Mouse (Mus musculus) hindbrain, embryonic 16.5 days (tissue): ENCODE results near the gene Dus2. TPM values are rescaled to one million over a fixed set of nuclear protein-coding genes. Genes with fewer than 3 reads are reported as not detected.

Source experiments
- ATAC-seq: fragments of 200-750 bp; cut with Nextera tagmentation; 2 replicates; pipeline ENCODE4 v1.8.0; 2017; ENCODE audit warnings: moderate TSS enrichment, moderate library complexity
- H3K27ac ChIP-seq: fragments of 300-500 bp; sonication (generic); 2 replicates; pipeline ENCODE4 v1.5.1; 2014; ENCODE audit warnings: low read depth, mild to moderate bottlenecking, control low read depth, low read length, moderate library complexity
- H3K27me3 ChIP-seq: fragments of 300-500 bp; sonication (generic); replicated peaks from 2 replicates; pipeline ENCODE4 v1.6.1; 2014; ENCODE audit warnings: low read length; ENCODE audit not compliant: control insufficient read depth, insufficient read depth
- H3K36me3 ChIP-seq: fragments of 300-500 bp; sonication (generic); 2 replicates; pipeline ENCODE4 v1.6.1; 2014; ENCODE audit warnings: mild to moderate bottlenecking, low read length, moderate library complexity, mixed read lengths; ENCODE audit not compliant: control insufficient read depth, insufficient read depth
- H3K4me1 ChIP-seq: fragments of 300-500 bp; sonication (generic); 2 replicates; pipeline ENCODE4 v1.6.1; 2014; ENCODE audit warnings: low read depth, low read length; ENCODE audit not compliant: control insufficient read depth, insufficient read depth
- H3K4me2 ChIP-seq: fragments of 300-500 bp; sonication (generic); 2 replicates; pipeline ENCODE4 v1.6.1; 2014; ENCODE audit warnings: mild to moderate bottlenecking, low read length, control low read depth, moderate library complexity
- H3K4me3 ChIP-seq: fragments of 300-500 bp; sonication (generic); 2 replicates; pipeline ENCODE4 v1.5.1; 2014; ENCODE audit warnings: mild to moderate bottlenecking, low read length, control low read depth, moderate library complexity
- H3K9ac ChIP-seq: fragments of 300-500 bp; sonication (generic); 2 replicates; pipeline ENCODE4 v1.6.1; 2014; ENCODE audit warnings: low read depth, mild to moderate bottlenecking, control low read depth, low read length, moderate library complexity
- H3K9me3 ChIP-seq: fragments of 300-500 bp; sonication (generic); 2 replicates; pipeline ENCODE4 v1.6.1; 2014; ENCODE audit warnings: mild to moderate bottlenecking, low read length, moderate library complexity; ENCODE audit not compliant: control insufficient read depth
- WGBS: fragments of 180-500 bp; shearing (Covaris S2); extraction: QIAGEN DNeasy Blood & Tissue Kit; methylation state at CpG from one replicate; pipeline ENCODE4 v1.1.7; 2014; 5-methylcytosine and 5-hydroxymethylcytosine counted together
- polyA plus RNA-seq: library from polyadenylated mRNA; unstranded; fragments of >200 nt; fragmentation: Nextera tagmentation; extraction: Ambion mirVana; gene quantifications from 2 replicates; pipeline ENCODE4 v1.2.1, GENCODE M21; 2015

The Dus2 gene
- polyA plus RNA-seq, 1 experiment from 2014 or later, result 30.3 TPM

GRCm38 (mm10) chr8:106016284-106016683 lies 25.1 kb downstream of the Dus2 start:
- Histone ChIP-seq H3K4me2 (no peak overlapping the region), H3K9me3 (no peaks in the 10 kb centered on the region), H3K4me3 (no peak overlapping the region), H3K36me3 (peaks cover 3% of the 10 kb centered on the region; the same call in 1 of the 2 replicates), H3K4me1 (peaks cover 3% of the 10 kb centered on the region), H3K27ac (no peak overlapping the region), H3K27me3 (no peaks in the 10 kb centered on the region), H3K9ac (no peak overlapping the region)
- ATAC-seq, result no peak
- 94% methylated on average over 6 of the region's 6 CpGs for WGBS

- H3K4me2 ChIP-seq, result no peak overlapping the region
These were observed 26.0 kb downstream of the Dus2 start for GRCm38 (mm10) chr8:106017130-106017529.

GRCm38 (mm10) chr8:106018039-106018438 lies 26.9 kb downstream of the Dus2 start:
- H3K27me3 ChIP-seq, result no peaks in the 10 kb centered on the region
- 92% methylated on average over 3 of the region's 3 CpGs for WGBS
- no peaks in the 10 kb centered on the region for H3K9me3 ChIP-seq
- no peak overlapping the region for H3K9ac ChIP-seq
- ATAC-seq, result no peak
- no peak overlapping the region for H3K27ac ChIP-seq
- H3K36me3 ChIP-seq, result peaks cover 3% of the 10 kb centered on the region; the same call in 1 of the 2 replicates
- H3K4me3 ChIP-seq, result no peak overlapping the region
- no peak overlapping the region for H3K4me2 ChIP-seq
- no peaks in the 10 kb centered on the region for H3K4me1 ChIP-seq

More at GRCm38 (mm10) chr8:106017130-106017529, 26.0 kb downstream of the Dus2 start:
- no peak overlapping the region for H3K27ac ChIP-seq
- H3K9me3 ChIP-seq, result no peaks in the 10 kb centered on the region
- 92% methylated on average over 7 of the region's 7 CpGs for WGBS
- H3K4me1 ChIP-seq, result no peaks in the 10 kb centered on the region; the same call in 1 of the 2 replicates
- H3K36me3 ChIP-seq, result peaks cover 3% of the 10 kb centered on the region; the same call in 1 of the 2 replicates
- no peak overlapping the region for H3K4me3 ChIP-seq
- no peak overlapping the region for H3K9ac ChIP-seq
- no peak for ATAC-seq
- H3K27me3 ChIP-seq, result no peaks in the 10 kb centered on the region

GRCm38 (mm10) chr8:106022483-106022882 lies 31.3 kb downstream of the Dus2 start:
- H3K9me3 ChIP-seq, result no peaks in the 10 kb centered on the region
- no peaks in the 10 kb centered on the region for H3K27me3 ChIP-seq
- no peak overlapping the region for H3K4me3 ChIP-seq
- no peaks in the 10 kb centered on the region for H3K36me3 ChIP-seq
- no peak overlapping the region for H3K4me2 ChIP-seq
- H3K27ac ChIP-seq, result no peak overlapping the region
- H3K4me1 ChIP-seq, result no peaks in the 10 kb centered on the region
- no peak overlapping the region for H3K9ac ChIP-seq
- peak; percentile 76 for ATAC-seq

GRCm38 (mm10) chr8:106038721-106039120 lies 47.6 kb downstream of the Dus2 start:
- H3K4me3 ChIP-seq, result no peak overlapping the region
- H3K36me3 ChIP-seq, result peaks cover 5% of the 10 kb centered on the region
- no peak overlapping the region for H3K27ac ChIP-seq
- 93% methylated on average over 10 of the region's 10 CpGs for WGBS
- H3K27me3 ChIP-seq, result no peaks in the 10 kb centered on the region
- H3K9ac ChIP-seq, result no peak overlapping the region
- H3K4me2 ChIP-seq, result no peak overlapping the region
- H3K9me3 ChIP-seq, result no peaks in the 10 kb centered on the region
- H3K4me1 ChIP-seq, result no peaks in the 10 kb centered on the region
- no peak for ATAC-seq

- Histone ChIP-seq H3K27ac (no peak overlapping the region), H3K9ac (no peak overlapping the region)
- ATAC-seq, result no peak
These were observed 48.5 kb downstream of the Dus2 start for GRCm38 (mm10) chr8:106039605-106040004.

GRCm38 (mm10) chr8:106040218-106040617 lies 49.1 kb downstream of the Dus2 start:
- no peak for ATAC-seq
- Histone ChIP-seq H3K9ac (no peak overlapping the region), H3K4me3 (no peak overlapping the region), H3K36me3 (peaks cover 5% of the 10 kb centered on the region), H3K9me3 (no peaks in the 10 kb centered on the region), H3K27ac (no peak overlapping the region), H3K4me1 (no peaks in the 10 kb centered on the region), H3K4me2 (no peak overlapping the region), H3K27me3 (no peaks in the 10 kb centered on the region)
- WGBS, result 82% methylated on average over 4 of the region's 4 CpGs

More at GRCm38 (mm10) chr8:106039605-106040004, 48.5 kb downstream of the Dus2 start:
- Histone ChIP-seq H3K27me3 (no peaks in the 10 kb centered on the region), H3K4me2 (no peak overlapping the region), H3K4me3 (no peak overlapping the region), H3K9me3 (no peaks in the 10 kb centered on the region), H3K4me1 (no peaks in the 10 kb centered on the region), H3K36me3 (peaks cover 5% of the 10 kb centered on the region)
- WGBS, result 83% methylated on average over 4 of the region's 4 CpGs

- 60% methylated on average over 2 of the region's 2 CpGs for WGBS
- Histone ChIP-seq H3K27me3 (no peaks in the 10 kb centered on the region), H3K4me1 (no peaks in the 10 kb centered on the region), H3K36me3 (peaks cover 8% of the 10 kb centered on the region), H3K4me2 (no peak overlapping the region), H3K4me3 (no peak overlapping the region), H3K9ac (no peak overlapping the region), H3K27ac (no peak overlapping the region), H3K9me3 (no peaks in the 10 kb centered on the region)
- ATAC-seq, result no peak
These were observed 51.9 kb downstream of the Dus2 start for GRCm38 (mm10) chr8:106043055-106043454.

GRCm38 (mm10) chr8:106044151-106044550 lies 53.0 kb downstream of the Dus2 start:
- ATAC-seq, result no peak

More at GRCm38 (mm10) chr8:106044151-106044550, 53.0 kb downstream of the Dus2 start:
- H3K4me1 ChIP-seq, result no peaks in the 10 kb centered on the region
- peaks cover 6% of the 10 kb centered on the region; the same call in 1 of the 2 replicates for H3K36me3 ChIP-seq
- H3K4me3 ChIP-seq, result no peak overlapping the region
- no peaks in the 10 kb centered on the region for H3K27me3 ChIP-seq
- H3K27ac ChIP-seq, result no peak overlapping the region
- no peak overlapping the region for H3K4me2 ChIP-seq
- no peak overlapping the region for H3K9ac ChIP-seq
- no peaks in the 10 kb centered on the region for H3K9me3 ChIP-seq
- 86% methylated on average over 3 of the region's 3 CpGs for WGBS
